Mouse (Mus musculus): ENCODE data around the gene Gm5447. TPM values are rescaled to one million over a fixed set of nuclear protein-coding genes. Genes with fewer than 3 reads are reported as not detected.

Gene Gm5447
- not detected for polyA plus RNA-seq (2014; fragmentation: Illumina TruSeq; extraction: RNeasy Lipid Tissue Mini Kit (QIAGEN cat#74804); ENCODE audit: low read depth, low replicate concordance)

DNA sequence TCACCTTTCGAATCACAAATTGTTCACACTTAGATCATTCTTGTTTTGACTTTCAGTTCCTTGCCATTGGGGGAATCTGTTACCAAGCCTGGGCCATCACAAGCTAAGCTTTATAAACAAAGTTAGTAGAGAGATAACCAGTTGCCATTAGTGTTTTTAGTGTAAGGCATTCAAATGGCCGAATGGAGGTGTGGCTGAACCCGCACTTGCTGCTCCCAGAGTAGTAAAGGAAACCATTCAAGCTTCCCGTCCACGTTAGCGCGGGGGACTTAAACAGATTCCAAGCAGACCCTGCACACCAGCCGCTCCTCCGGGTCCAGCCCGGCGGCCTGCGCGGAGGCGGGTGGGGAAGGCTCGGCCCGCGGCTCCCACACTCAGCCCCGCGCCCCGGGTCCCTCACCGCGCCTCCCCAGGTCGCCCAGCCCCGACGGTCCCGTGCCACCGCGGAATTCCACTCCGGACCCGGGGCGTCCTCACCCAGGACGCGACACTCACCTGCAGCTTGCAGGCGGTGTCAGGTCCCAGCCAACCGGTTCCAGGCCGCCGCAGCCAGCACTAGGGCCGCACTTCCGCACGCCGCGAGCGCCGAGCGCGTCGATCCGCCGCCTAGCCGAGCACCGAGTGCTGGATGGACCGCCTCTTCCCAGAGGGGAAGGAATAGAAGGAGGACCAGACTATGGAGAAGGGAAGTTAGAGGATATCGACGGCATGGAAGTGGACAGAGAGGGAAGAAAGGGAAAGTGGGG lies at the start of gene Gm5447, which contains the start of gene Exoc2:
Gm5447 (plus strand) TSS at position 704 of the 746 bp plus-strand sequence.
Exoc2 (minus strand) TSS at position 593 of the 746 bp plus-strand sequence.

GRCm38 (mm10) chr13:30947540-30947939 lies 26.5 kb upstream of the Gm5447 start, which contains the start of gene Hus1b:
Gene Hus1b, minus strand, starts transcription at chr13:30947759.

Other genes with a start within 250 kb of the Gm5447 start
- 4.7 TPM for gene Irf4, start 225.0 kb upstream of the Gm5447 start, polyA plus RNA-seq (2014; fragmentation: Illumina TruSeq; extraction: RNeasy Lipid Tissue Mini Kit (QIAGEN cat#74804); ENCODE audit: low read depth, low replicate concordance)
- gene Hus1b, start 26.4 kb upstream of the Gm5447 start, polyA plus RNA-seq (2014; fragmentation: Illumina TruSeq; extraction: RNeasy Lipid Tissue Mini Kit (QIAGEN cat#74804); ENCODE audit: low read depth, low replicate concordance) = not detected
- gene Exoc2, start 111 bp upstream of the Gm5447 start, polyA plus RNA-seq (2014; fragmentation: Illumina TruSeq; extraction: RNeasy Lipid Tissue Mini Kit (QIAGEN cat#74804); ENCODE audit: low read depth, low replicate concordance) = 31.6 TPM

Measured in sigmoid colon, adult 10 weeks (tissue).